Mouse (Mus musculus) G1E (cell line): ENCODE results near the gene Aqp3. TPM values are rescaled to one million over a fixed set of nuclear protein-coding genes. Genes with fewer than 3 reads are reported as not detected.

Experiments
- ATAC-seq: 2 replicates; pipeline ENCODE4 v1.8.0; 2016; ENCODE audit warnings: mild to moderate bottlenecking; ENCODE audit not compliant: insufficient number of reproducible peaks, poor library complexity, low FRiP score, severe bottlenecking; ENCODE audit errors: extremely low read depth
- DNase-seq: peaks from one replicate; pipeline ENCODE4 v3.0.0; 2012; ENCODE audit warnings: low spot score
- H3K27me3 ChIP-seq: 2 replicates; pipeline ENCODE4 v1.6.1; 2012; ENCODE audit warnings: mild to moderate bottlenecking, low read length, inconsistent platforms; ENCODE audit not compliant: insufficient read depth
- H3K36me3 ChIP-seq: replicated peaks from 2 replicates; pipeline ENCODE3; 2012; ENCODE audit warnings: mild to moderate bottlenecking, inconsistent platforms
- H3K4me1 ChIP-seq: 2 replicates; pipeline ENCODE4 v1.6.1; 2012; ENCODE audit warnings: low read depth, low read length, inconsistent platforms, mixed read lengths; ENCODE audit not compliant: insufficient read depth
- H3K4me3 ChIP-seq: 2 replicates; pipeline ENCODE4 v1.5.1; 2012; ENCODE audit warnings: low read depth, mild to moderate bottlenecking, inconsistent platforms, low read length, moderate library complexity, mixed read lengths
- H3K9me3 ChIP-seq: replicated peaks from 2 replicates; pipeline ENCODE4 v1.6.1; 2012; ENCODE audit warnings: inconsistent platforms
- CTCF ChIP-seq: IDR thresholded peaks from 2 replicates; pipeline ENCODE4 v1.5.1; 2012; ENCODE audit warnings: low read depth, low read length, inconsistent platforms, mixed read lengths
- GATA1 ChIP-seq: IDR thresholded peaks from 2 replicates; pipeline ENCODE4 v1.6.1; 2012; ENCODE audit warnings: borderline replicate concordance, low read length, inconsistent platforms, mixed read lengths
- GATA2 ChIP-seq: IDR thresholded peaks from 2 replicates; pipeline ENCODE4 v1.6.1; 2012; ENCODE audit warnings: low read depth, low read length, inconsistent platforms, borderline replicate concordance
- POLR2AphosphoS5 ChIP-seq: IDR thresholded peaks from 2 replicates; pipeline ENCODE4 v1.6.1; 2012; ENCODE audit warnings: low read depth, low read length, inconsistent platforms; ENCODE audit not compliant: insufficient replicate concordance
- TAL1 ChIP-seq: conservative IDR thresholded peaks from 2 replicates; pipeline ENCODE4 v1.6.1; 2012; ENCODE audit warnings: low read depth, low read length, inconsistent platforms, mixed read lengths
- polyA plus RNA-seq: library from polyadenylated mRNA; stranded (reverse); fragments of >175 nt; gene quantifications from 2 replicates; pipeline ENCODE4 v1.2.3, GENCODE M21; 2012
- total RNA-seq, 2 experiments: library from RNA; stranded (forward) in 1 of 2; stranded (reverse) in 1 of 2; fragments of 200-1000 nt in 1 of 2; fragments of >200 nt in 1 of 2; fragmentation: Nextera tagmentation in 1 of 2; gene quantifications; 2 replicates each; pipeline ENCODE4 v1.2.3; 2014 to 2017

Aqp3 gene
- total and polyA plus RNA-seq, 3 experiments = 0.98 to 1.9 TPM; not detected in 1

- Histone ChIP-seq H3K4me1 (peaks cover 9% of the 10 kb centered on the region), H3K9me3 (no peaks in the 10 kb centered on the region), H3K36me3 (no peaks in the 10 kb centered on the region), H3K4me3 (no peak overlapping the region), H3K27me3 (peaks cover 53% of the 10 kb centered on the region)
- DNase-seq (no peak), ATAC-seq (no peak)
- no peak for TF ChIP-seq TAL1
- no peak for TF ChIP-seq GATA2
- TF ChIP-seq CTCF = no peak
- no peak for TF ChIP-seq POLR2AphosphoS5
- TF ChIP-seq GATA1 = no peak
These were observed 51.7 kb downstream of the Aqp3 start for GRCm38 (mm10) chr4:41046254-41046795.

GRCm38 (mm10) chr4:41045288-41045687 lies 52.7 kb downstream of the Aqp3 start:
- DNase-seq (no peak), ATAC-seq (no peak)
- H3K27me3 ChIP-seq = peaks cover 63% of the 10 kb centered on the region
- no peak for TF ChIP-seq GATA1
- TF ChIP-seq POLR2AphosphoS5 = no peak
- no peak for TF ChIP-seq CTCF
- TF ChIP-seq GATA2 = no peak
- no peak for TF ChIP-seq TAL1
- H3K9me3 ChIP-seq = no peaks in the 10 kb centered on the region
- no peak overlapping the region for H3K4me3 ChIP-seq
- no peaks in the 10 kb centered on the region for H3K36me3 ChIP-seq
- H3K4me1 ChIP-seq = peaks cover 5% of the 10 kb centered on the region

- no peak for ATAC-seq
- H3K36me3 ChIP-seq = no peaks in the 10 kb centered on the region
- H3K27me3 ChIP-seq = peaks cover 68% of the 10 kb centered on the region
- H3K9me3 ChIP-seq = no peaks in the 10 kb centered on the region
- no peak overlapping the region for H3K4me3 ChIP-seq
- no peak for TF ChIP-seq GATA1
- no peak for TF ChIP-seq POLR2AphosphoS5
- TF ChIP-seq TAL1 = no peak
- TF ChIP-seq CTCF = no peak
- TF ChIP-seq GATA2 = no peak
- peaks cover 5% of the 10 kb centered on the region for H3K4me1 ChIP-seq
- DNase-seq = no peak
These were observed 54.0 kb downstream of the Aqp3 start for GRCm38 (mm10) chr4:41043961-41044360.

GRCm38 (mm10) chr4:41042880-41043279 lies 55.1 kb downstream of the Aqp3 start:
- H3K27me3 ChIP-seq = peaks cover 65% of the 10 kb centered on the region

More at GRCm38 (mm10) chr4:41042880-41043279, 55.1 kb downstream of the Aqp3 start:
- ATAC-seq = no peak
- no peak for DNase-seq
- TF ChIP-seq GATA1 = no peak
- no peak for TF ChIP-seq POLR2AphosphoS5
- TF ChIP-seq GATA2 = no peak
- TF ChIP-seq CTCF = no peak
- TF ChIP-seq TAL1 = no peak
- H3K4me1 ChIP-seq = peaks cover 5% of the 10 kb centered on the region; the same call in 1 of the 2 replicates
- H3K4me3 ChIP-seq = no peak overlapping the region
- H3K36me3 ChIP-seq = no peaks in the 10 kb centered on the region
- H3K9me3 ChIP-seq = no peaks in the 10 kb centered on the region

Other genes with a start within 250 kb of the Aqp3 start
- gene B4galt1, start 244.2 kb downstream of the Aqp3 start, total RNA-seq (2014; fragmentation: Nextera tagmentation) = 30.3 and 39.1 TPM in 2 replicates
- 12.6 and 15.4 TPM in 2 replicates for gene B4galt1, start 244.2 kb downstream of the Aqp3 start, total RNA-seq (2017)
- gene B4galt1, start 244.2 kb downstream of the Aqp3 start, polyA plus RNA-seq = 19.6 and 19.7 TPM in 2 replicates
- gene Spink4, start 178.1 kb downstream of the Aqp3 start, total RNA-seq (2014; fragmentation: Nextera tagmentation) = not detected in 2 replicates
- not detected in 2 replicates for gene Spink4, start 178.1 kb downstream of the Aqp3 start, total RNA-seq (2017)
- not detected in 2 replicates for gene Spink4, start 178.1 kb downstream of the Aqp3 start, polyA plus RNA-seq
- 67.9 and 75.6 TPM in 2 replicates for gene Bag1, start 149.9 kb downstream of the Aqp3 start, total RNA-seq (2014; fragmentation: Nextera tagmentation)
- 232 and 257 TPM in 2 replicates for gene Bag1, start 149.9 kb downstream of the Aqp3 start, total RNA-seq (2017)
- 233 and 300 TPM in 2 replicates for gene Bag1, start 149.9 kb downstream of the Aqp3 start, polyA plus RNA-seq
- 58.1 and 76.5 TPM in 2 replicates for gene Chmp5, start 149.8 kb downstream of the Aqp3 start, total RNA-seq (2014; fragmentation: Nextera tagmentation)
- gene Chmp5, start 149.8 kb downstream of the Aqp3 start, total RNA-seq (2017) = 139 and 188 TPM in 2 replicates
- gene Chmp5, start 149.8 kb downstream of the Aqp3 start, polyA plus RNA-seq = 2.3 and 2.9 TPM in 2 replicates
- 152 and 153 TPM in 2 replicates for gene Nfx1, start 127.3 kb downstream of the Aqp3 start, total RNA-seq (2014; fragmentation: Nextera tagmentation)
- 126 and 135 TPM in 2 replicates for gene Nfx1, start 127.3 kb downstream of the Aqp3 start, total RNA-seq (2017)
- gene Nfx1, start 127.3 kb downstream of the Aqp3 start, polyA plus RNA-seq = 44.0 and 49.1 TPM in 2 replicates
- not detected in 2 replicates for gene Aqp7, start 50.0 kb downstream of the Aqp3 start, total RNA-seq (2014; fragmentation: Nextera tagmentation)
- not detected in 2 replicates for gene Aqp7, start 50.0 kb downstream of the Aqp3 start, total RNA-seq (2017)
- gene Aqp7, start 50.0 kb downstream of the Aqp3 start, polyA plus RNA-seq = not detected in 2 replicates
- 28.5 and 29.9 TPM in 2 replicates for gene Nol6, start 26.3 kb upstream of the Aqp3 start, total RNA-seq (2014; fragmentation: Nextera tagmentation)
- gene Nol6, start 26.3 kb upstream of the Aqp3 start, total RNA-seq (2017) = 14.8 and 15.9 TPM in 2 replicates
- 73.1 and 82.3 TPM in 2 replicates for gene Nol6, start 26.3 kb upstream of the Aqp3 start, polyA plus RNA-seq
- 220 and 322 TPM in 2 replicates for gene Ube2r2, start 37.6 kb upstream of the Aqp3 start, total RNA-seq (2014; fragmentation: Nextera tagmentation)
- 35.7 and 44.8 TPM in 2 replicates for gene Ube2r2, start 37.6 kb upstream of the Aqp3 start, total RNA-seq (2017)
- 40.8 and 40.9 TPM in 2 replicates for gene Ube2r2, start 37.6 kb upstream of the Aqp3 start, polyA plus RNA-seq
- 116 and 135 TPM in 2 replicates for gene Ubap2, start 177.0 kb upstream of the Aqp3 start, total RNA-seq (2014; fragmentation: Nextera tagmentation)
- 12.0 and 14.3 TPM in 2 replicates for gene Ubap2, start 177.0 kb upstream of the Aqp3 start, total RNA-seq (2017)
- gene Ubap2, start 177.0 kb upstream of the Aqp3 start, polyA plus RNA-seq = 552 and 920 TPM in 2 replicates
- 45.1 and 52.4 TPM in 2 replicates for gene Dcaf12, start 216.7 kb upstream of the Aqp3 start, total RNA-seq (2014; fragmentation: Nextera tagmentation)
- gene Dcaf12, start 216.7 kb upstream of the Aqp3 start, total RNA-seq (2017) = 39.1 and 41.8 TPM in 2 replicates
- 49.2 and 50.8 TPM in 2 replicates for gene Dcaf12, start 216.7 kb upstream of the Aqp3 start, polyA plus RNA-seq